Mouse (Mus musculus): ENCODE results near the gene Ranbp10.

DNA sequence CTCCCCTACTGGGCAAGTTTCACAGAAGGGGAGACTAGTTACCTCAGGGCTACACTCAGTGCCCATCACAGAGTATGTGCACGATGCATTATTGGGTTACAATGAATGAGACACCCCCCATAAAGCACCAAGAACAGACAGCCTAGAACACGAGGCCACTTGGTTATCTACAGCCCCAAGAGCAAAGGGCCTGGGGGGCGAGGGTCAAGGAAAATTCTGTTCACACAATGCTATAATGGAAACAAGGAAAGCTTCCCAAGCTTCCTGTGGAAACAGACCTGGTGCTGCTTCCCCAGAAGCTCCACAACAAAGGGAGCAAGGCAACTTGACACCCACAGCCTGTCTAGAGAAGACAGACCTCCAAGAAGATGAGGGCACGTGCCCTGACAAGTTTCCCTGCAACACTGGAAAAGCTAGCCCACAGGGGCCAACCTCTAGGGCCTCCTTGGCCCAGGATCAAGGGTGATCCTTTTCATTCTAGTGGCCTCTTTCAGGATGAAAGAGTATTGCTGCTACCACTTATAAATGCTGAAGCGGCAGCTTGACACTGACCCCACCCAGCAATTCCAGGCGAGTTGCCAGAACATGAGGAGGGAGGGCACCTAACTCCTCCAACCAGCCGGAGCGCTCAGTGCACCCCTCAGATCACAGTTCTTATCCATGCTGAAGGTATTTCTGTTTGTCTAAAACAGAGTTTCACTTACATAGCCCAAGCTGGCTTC, 27.9 kb downstream of the Ranbp10 start:
- TF ChIP-seq POLR2A (IDR thresholded peaks at IDR 0.05; ENCODE audit: extremely low read depth, insufficient read depth, low read length) (no peak), CTCF (IDR thresholded peaks at IDR 0.05; ENCODE audit: low read depth, low read length) (no peak)
